Mouse (Mus musculus): ENCODE data around the gene Pcbd2.

The Pcbd2 gene

DNA sequence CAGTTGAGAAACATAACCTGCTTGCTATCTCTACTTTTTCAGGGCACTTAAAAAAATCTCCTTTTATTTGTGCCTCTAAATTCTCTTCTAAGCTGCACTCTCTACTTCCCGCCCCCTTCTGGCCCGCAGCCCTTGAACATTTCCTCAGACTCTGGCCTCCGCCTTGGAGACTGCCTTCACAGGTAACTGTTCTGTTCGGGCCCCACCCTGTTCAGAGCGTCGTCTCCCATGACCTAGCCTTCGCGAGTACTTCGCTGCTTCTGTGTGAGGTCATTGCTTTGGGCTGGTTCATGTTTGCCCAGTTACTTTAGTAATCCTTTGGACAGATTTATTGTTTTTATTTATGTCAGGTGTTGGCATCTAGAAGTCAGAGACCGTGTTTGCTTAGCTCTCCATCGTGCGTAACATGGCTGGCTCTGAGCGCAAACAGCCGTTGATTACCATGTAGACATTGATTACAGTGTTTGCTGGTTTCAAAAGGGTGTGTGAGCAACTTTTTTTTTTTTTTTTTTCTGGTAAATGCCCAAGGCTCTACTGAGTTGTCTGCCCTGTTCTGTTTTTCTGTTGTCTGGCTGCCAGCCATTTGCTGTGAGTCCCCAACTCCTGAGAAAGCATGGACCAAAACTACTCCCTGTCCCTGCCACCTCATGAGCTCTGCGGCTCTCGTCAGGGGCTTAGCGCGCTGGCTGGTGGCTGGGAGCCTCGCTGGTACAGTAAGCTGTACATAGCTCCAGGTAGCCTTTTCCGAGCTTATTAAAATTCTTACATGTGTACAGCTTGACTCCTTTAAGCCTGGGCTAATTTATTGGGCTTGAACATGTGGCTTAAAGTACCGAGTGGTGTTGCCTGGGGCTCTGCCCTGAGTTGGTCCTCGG lies 6.7 kb downstream of the Pcbd2 start:
- DNase-seq (ENCODE audit: low spot score): no peak

DNA sequence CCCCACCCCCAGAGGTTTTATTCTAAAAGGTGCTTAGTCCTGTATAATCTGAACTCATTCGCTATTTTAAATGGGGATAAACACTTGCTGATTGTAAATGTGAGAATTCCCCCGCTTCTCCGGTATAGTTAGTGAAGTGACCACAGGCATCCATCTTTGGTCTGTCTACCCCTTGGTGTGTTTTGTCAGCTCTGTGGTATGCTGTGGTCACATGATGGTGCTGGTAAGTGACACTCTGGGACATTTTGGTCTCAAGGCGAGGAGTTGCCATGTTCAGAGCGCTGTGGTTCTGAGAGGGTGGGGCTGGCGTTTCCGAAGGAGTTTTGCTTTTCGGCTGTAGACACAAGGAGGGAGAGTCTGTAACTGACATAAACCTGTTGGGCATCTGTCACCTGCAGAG lies 10.7 kb downstream of the Pcbd2 start:
- no peak for DNase-seq (ENCODE audit: low spot score)

DNA sequence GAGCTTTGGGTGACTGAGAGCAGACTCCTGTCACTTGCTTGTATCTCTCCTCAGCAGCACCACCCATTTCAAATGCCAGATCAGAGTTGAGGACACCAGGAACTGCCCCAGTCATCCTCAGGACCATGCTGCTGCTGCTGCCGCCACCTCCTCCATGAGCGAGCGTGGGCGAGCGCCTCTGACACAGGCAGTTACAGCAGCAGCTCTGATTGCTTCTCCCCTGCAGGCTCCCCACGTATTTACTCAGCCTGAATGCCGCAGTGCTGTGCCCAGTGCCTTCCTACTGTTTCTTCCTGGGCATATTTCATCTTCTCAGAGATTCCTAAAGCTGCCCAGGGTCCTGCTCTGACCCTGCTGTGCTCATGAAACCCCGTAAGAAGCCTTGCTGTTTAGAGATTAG lies 15.1 kb downstream of the Pcbd2 start:
- no peak for DNase-seq (ENCODE audit: low spot score)

DNA sequence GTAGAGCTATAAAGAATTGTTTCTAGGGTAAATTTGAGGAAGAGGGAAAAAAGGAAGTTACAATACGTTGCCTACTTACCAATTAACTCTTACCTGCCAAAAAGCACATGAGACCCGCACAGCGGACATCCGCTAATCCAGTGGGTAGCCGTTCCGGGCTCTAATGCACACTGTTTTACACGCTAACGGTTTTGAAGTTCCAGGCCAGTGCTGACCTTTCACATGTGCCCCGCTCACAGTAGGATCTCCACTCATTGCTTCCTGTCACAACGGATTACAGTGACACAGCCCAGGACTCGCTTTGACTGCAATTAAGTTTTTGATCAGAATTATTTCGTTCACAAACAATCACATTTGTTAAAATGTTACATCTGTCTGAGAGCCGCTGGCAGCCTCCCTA lies 27.2 kb downstream of the Pcbd2 start:
- no peak for DNase-seq (ENCODE audit: low spot score)

DNA sequence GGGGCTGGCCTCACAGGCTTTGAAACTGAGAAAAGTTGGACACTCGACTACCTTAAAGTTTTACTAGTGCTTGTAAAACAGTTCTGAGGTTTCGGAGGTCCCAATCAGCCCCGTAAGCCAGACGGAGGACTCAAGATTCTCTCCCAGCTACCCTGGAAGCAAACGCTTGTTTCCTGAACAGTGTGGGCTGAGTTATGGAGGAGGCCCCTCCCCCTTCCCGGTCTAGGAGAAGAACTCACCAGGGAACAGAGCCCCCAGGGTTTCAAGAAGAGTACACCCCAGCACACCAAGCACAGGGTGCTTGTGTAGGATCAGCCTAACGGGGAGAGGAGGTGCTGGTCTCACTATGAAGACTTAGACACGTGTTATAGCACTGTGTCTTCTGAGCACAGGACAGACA lies 29.6 kb downstream of the Pcbd2 start:
- DNase-seq (ENCODE audit: low spot score): no peak

DNA sequence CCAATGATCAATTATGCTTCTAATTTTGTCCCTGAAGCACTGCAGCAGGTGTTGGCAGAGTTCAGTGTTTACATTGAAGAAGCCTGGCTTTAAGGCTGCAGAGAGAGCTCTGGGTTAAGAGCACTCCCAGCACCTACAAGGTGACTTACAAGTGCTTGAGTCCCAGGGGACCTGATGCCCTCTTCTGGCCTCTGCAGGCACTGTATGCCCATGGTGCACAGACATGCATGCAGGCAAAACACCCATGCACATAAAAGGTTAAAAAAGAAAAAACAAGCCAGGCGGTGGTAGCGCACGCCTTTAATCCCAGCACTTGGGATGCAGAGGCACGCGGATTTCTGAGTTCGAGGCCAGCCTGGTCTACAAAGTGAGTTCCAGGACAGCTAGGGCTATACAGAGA lies 30.5 kb downstream of the Pcbd2 start:
- no peak for DNase-seq (ENCODE audit: low spot score)

DNA sequence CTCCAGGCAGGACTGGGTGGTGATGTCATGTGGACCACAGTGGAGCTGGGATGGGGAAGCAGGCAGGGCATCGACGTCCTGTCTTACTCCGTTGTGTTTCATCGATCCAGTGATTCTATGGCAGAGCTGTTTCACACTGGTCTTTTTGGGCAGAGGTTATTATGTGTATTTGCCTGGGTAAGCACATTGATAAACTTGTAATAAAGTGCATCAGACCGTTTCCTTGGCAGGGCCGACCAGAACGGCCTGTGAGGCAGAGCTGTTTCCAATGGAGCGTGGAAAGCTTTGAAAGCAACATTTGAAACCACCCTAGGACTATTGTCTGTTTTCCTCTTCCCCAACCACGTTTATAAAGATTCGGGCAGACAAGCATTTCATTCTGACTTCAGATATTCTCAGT lies 33.4 kb downstream of the Pcbd2 start:
- DNase-seq (ENCODE audit: low spot score): no peak

DNA sequence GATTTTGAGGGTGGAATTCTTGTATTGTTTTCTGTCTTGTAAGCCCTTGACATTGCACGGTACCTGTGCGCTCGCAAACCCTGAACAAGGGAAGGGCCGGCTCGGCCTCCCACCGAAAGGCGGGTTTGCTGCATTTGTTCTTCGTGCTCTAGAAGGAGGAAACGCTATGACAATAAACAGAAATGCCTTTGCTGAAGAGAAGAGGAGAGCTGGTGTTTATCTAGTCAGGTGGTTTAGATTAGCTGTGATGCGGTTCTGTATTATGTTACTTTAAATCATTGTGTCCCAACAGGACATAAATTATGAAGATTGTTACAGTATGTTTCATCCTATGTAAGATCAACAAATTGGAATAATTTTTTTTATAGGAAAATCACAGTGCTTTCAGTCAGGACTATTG lies 34.3 kb downstream of the Pcbd2 start:
- DNase-seq (ENCODE audit: low spot score): no peak

DNA sequence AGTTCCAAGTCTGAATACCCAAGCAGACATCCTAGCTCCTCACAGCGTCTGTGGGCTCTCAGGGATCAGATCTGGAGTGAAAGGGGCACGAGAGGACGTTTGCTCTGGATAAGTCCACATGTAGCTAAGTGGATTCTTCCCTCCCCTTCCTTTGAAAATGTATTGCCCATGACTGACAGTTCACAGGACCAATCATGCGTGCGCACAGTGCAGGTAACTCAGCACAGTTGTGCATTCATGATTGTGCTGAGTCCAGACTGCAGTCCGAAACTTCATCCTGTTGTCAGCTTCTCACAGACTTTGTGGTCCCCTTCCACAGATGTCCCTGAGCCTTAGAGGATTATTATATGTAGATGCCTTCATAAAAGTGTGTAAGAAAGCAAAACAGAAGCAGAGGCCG lies 47.2 kb downstream of the Pcbd2 start:
- DNase-seq (ENCODE audit: low spot score): no peak

DNA sequence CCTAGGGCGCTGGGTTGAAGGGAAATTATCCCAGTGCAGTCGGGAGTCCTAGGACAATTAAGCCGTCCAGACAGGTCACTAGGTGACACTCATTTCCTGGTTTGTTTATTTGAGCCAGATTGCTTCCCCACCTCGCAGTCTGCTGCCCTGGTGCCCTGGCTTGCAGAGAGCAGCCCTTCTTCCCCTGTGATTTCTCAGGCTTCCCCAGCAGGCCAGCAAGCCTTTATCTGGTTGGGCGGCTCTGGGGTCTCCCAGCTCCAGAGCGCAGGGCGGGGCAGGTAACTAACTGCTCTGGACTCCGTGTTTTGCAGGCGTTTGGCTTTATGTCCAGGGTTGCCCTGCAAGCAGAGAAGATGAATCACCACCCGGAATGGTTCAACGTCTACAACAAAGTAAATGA lies 47.9 kb downstream of the Pcbd2 start:
- no peak for DNase-seq (ENCODE audit: low spot score)

DNA sequence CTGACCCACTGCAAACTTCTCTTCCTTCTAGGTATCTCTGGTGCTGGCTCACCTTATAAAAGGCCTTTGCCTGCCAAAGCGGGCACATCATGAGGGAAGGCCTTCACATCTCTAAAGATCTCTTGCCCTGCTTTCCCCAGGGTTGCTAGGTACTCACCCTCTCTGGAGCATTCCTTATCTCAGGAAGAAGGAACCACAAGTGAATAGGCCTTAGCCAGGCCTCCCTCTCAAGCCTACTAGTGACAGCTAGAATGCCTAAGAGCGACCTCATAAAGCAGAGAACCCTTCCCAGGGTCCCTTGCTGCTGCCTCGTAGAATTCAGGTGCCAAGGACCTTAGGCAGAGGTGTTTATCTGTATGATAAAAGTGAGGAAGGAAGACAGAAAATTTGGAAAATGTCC lies 57.1 kb downstream of the Pcbd2 start, which contains the start of gene Catsper3:
Catsper3 (plus strand) TSS at position 301 of the 400 bp plus-strand sequence.
- DNase-seq (ENCODE audit: low spot score): no peak

DNA sequence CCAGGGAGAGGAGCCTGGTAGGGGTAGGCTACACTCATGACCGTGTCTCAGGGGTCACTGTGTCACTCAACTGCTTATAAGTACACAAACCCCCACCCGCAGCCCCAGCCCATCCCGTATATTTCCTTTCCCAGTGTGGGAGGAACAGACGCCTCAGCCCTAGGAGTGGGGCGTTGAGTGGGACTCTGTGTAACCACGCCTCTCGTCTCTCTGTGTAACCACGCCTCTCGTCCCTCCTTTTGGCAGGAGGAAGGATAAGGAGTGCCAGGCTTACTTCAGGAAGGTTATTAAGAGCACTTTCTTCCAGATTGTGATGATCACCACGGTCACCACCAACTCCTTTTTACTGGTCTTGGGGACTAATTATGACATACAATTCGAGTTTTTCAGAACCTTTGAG lies 59.0 kb downstream of the Pcbd2 start:
- DNase-seq (ENCODE audit: low spot score): no peak

DNA sequence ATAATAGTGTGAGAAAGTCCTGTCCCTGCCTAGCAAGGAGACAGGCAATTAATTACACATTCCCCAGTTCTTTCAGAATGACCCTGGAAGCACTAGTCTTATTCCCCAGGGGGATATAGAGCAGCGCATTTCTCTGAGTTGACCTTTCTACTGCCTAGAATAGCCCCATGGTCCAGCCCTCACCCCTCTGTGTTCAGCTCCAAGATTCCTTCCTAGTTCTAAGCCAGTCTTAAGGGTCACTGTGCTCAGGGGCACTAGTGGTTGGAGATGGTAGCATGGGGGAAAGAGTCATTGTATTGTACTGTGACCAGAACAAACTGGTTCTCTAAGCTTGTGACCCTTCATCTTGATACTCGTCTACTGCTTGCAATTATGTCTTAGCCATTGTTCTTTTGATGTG lies 74.1 kb downstream of the Pcbd2 start:
- DNase-seq (ENCODE audit: low spot score): no peak

DNA sequence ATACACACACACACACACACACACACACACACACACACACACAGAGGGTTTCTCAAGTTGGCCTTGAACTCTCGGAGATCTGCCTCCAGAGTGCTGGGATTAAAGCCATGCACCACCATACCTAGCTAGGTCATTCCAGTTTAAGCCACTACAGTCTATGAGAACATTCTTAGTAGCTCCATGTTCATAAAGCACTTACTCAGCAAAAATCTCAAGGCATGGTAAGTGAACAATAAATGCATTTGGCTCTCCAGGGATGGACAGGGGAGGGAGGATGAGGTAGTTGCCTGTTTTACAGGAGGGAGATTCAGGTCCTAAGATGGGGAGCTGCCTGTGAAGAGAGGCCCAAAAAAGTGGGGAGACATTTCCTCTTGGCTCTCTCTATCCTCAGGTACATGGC lies 76.8 kb downstream of the Pcbd2 start:
- DNase-seq (ENCODE audit: low spot score): no peak

DNA sequence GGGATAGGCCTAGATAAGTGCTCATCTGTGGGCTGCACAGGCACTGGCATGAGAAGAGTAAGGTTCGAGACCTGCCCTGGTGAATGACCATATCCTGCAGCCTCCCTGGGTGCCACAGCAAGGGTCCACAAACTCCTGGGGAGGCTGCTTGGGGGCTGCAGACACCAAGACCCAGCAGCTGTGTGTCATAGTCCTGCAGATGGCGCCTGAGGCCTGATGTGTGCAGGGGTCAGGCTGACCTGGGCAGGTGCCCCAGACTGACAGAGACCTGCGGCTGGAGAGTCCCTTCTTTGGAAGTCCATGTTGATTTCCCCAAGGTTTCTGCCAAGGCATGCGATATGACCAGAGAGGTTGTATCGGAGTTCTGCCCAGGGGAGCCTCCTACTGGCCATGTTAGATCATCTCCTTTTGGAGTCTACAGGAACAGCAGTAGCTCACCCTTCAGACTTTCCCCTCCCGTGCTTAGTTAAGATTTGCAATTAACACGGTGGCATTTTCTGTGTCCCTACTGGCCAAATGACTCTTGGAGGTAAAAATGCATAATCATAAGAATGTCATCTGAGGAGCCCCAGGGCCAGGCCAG lies 82.0 kb downstream of the Pcbd2 start:
- DNase-seq (ENCODE audit: low spot score): no peak

DNA sequence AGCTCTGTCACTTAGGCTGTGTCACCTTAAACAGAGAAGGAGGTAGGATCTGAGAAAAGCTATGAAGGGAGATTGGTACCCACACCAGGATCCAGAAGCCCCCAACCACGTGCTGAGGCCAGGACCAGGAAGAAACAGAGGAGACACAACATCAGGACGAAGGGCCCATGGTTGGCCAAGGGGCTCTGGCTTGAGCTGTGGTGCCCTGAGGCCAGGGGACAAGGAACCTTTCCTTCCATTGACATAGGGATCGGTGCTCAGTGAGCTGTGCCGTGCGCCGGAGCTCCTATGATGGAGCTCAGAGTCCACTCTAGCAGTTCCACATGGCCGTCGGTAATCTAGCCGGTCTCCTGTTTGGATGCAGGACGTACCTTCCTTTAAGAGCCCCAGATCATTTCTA lies 82.5 kb downstream of the Pcbd2 start:
- DNase-seq (ENCODE audit: low spot score): no peak

DNA sequence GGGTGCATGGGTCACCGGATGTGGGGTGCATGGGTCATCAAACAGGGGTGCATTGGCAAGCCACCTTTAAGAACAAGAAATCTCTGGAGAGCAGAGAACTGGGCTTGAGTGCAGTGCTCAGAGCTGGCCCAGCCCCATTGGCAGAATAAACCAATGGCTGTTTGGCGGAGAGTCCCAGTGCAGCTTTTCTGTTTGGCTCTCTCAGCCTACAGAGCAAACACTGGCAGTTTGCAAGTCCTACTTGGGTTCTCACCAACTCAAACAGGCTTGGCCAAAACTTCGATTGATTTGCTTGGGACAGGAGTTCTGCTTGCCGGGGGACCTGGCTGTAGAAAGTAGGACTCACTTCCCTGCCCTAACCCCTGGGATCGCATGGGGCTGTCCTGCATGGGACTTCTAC lies 83.8 kb downstream of the Pcbd2 start:
- no peak for DNase-seq (ENCODE audit: low spot score)

DNA sequence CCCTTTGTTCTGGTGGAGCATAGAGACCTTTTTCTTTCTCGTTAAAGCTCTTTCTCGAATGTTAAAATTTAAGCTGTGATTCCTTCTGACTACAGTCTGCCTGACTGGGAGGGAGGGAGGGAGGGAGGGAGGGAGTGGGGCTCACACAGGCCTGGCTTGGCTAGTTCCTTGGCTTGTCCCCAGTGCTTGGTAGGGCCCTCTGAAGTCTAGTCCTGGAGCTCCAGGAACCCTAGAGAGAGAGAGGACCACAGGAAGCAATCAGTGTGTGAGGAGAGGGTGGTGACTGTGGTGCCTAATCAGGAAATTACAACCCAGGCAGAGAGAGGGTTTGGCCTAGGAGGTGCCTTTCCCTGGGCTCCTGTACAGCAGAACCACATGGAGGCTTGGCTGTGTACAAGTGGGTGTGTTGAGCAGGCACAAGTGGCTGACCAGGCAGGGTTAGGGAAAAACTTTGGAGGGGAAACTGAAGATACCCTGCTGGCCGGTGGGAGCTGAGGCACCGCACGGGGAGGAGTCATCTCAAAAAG lies 86.4 kb downstream of the Pcbd2 start:
- no peak for DNase-seq (ENCODE audit: low spot score)

DNA sequence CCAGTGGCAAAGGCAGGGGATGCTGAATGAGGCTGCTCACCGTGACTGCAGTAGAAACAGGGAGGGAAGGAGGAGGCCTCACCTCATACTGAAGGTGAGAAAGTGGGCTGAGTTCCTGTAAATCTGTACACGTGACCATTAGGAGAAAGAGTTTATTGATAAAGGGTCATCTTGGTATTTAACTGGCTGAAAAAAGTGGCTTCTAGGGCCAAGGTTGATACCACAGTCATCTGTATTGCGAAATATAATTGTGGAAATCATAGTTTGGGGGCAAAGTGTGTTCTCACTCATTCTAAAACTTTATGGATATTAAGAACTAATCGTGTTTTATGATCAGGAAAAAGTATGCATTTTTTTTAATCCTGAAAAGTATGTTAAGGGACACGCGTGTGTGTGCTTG lies 87.7 kb downstream of the Pcbd2 start:
- DNase-seq (ENCODE audit: low spot score): no peak

DNA sequence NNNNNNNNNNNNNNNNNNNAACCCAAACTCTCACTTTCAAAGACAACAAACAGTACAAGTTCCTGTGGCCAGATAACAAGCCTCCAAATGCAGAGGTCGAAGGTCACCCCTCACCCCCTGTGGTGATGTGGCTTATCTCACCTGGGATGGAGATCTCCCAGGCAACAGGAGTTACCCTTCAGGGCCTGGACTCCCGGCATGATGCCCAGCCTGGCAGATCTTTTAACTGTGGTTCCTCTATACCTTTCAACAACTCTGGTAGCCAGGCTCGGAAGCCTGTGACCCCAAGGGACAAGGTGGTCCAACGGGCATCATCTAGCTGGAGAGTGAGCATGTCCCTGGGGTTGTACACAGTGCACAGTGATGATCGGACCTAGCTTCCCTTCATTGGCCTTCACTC lies 95.3 kb downstream of the Pcbd2 start:
- no peak for DNase-seq (ENCODE audit: low spot score)

DNA sequence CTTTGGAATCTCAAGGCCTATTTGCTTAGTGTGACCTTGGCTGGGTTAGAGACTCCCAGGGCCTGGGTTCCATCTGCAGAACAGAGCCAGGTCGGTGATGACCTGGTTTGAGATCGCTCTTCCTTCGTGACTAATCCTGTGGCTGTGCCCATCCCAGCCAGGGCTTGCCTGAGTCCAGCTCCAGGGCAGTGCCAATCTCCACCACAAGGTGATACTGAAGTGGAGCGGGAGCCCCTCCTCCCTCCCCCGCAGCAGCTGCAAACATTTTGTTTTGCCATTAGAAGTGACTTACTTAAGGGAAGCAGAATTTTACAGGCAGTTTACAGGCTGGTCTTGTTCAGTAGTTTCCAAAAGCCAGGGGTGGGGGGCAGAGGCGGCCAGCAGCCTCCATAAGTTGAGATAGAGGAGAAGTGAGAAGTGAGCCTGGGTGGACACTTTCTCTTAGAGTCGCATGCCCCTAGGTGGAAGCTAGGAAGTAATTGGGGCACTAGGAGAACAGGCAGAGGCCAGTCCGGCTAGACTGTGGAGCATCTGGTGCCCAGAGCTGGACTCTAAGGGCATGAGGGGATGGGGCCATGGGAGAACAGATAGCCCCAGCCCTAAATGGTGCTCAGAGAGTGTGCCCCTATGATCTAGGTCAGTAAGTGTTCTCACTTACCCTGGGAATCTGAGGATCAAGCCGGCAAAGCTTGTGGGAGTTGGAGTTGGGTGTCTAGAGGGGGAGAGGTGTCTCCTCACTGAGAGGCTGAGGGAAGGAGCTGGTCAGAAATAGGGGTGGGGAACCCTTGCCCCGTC lies 97.2 kb downstream of the Pcbd2 start:
- no peak for DNase-seq (ENCODE audit: low spot score)

DNA sequence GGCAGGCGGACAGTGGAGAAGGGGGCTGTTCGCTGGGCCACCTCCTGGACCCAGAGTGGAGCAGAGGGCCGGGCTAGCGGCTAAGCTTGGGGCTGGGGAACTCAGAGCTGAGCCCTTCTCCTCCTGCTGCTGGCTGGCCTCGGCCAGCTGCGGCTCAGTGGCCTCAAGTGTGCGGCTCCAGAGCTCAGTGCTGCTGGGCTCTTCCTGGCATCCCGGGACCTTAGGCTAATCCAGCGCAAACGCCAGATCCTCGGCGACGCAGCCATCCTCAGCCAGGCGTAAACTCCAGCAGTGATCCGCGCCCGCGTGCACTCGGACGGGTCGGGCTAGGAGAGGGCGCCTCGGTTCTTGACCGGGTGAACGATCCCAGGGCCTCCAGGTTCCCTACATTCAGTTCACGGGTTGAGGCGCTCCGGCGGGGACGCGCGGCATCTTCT lies 98.1 kb downstream of the Pcbd2 start:
- DNase-seq (ENCODE audit: low spot score): no peak

All from left cerebral cortex, adult 11 months (tissue).